Mouse (Mus musculus): ENCODE measurements around the gene Apbb2. TPM values are rescaled to one million over a fixed set of nuclear protein-coding genes. Genes with fewer than 3 reads are reported as not detected.
A peak's percentile ranks its signal among the peaks of the same experiment; 100 is the strongest.

Apbb2 gene
- 10 to 100 TPM; 61.2 to 89.9 (median 81.5) TPM for total RNA-seq (2022)

DNA sequence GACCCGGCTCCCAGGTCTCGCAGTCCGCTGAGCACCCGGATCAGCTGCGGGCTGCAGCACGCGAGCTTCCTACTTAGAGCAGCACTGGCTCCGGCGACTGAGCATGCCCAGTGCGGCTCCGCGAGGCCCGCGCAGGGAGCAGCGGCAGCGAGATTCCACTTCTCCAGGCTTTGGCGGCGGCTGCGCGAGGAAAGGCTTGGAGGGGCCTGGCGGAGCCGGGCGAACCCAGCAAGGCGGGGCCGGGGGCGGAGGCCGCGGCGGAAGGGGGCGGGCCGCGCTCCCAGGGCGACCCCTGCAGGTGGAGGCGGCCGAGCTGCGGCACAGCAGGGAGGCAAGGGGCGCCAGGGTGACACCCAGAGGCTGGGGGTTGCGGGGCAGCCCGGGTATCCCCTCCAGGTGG is at the start of gene Apbb2:
Gene Apbb2 (minus strand): TSS at position 188 of the 400 bp plus-strand sequence.
- peak; percentile 95 for DNase-seq

DNA sequence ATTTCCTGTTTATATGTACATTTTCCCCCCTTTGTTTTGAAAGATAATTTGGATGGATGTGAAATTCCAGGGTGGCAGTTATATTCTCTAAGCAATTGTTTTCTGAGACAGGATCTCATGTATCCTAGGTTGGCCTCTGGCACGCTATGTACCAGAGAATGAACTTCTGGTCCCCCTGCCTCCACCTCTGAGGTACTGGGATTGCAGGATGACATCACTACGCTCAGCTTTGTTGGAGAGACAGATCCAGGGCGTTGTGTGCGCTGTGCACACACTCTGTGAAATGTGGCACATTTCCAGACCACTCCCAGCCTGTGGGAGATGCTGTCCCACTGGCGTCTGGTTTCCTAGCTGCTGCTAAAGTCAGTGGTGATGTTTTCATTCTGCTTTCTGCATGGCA is 35.6 kb upstream of the Apbb2 start:
- peak; percentile 37 for DNase-seq

DNA sequence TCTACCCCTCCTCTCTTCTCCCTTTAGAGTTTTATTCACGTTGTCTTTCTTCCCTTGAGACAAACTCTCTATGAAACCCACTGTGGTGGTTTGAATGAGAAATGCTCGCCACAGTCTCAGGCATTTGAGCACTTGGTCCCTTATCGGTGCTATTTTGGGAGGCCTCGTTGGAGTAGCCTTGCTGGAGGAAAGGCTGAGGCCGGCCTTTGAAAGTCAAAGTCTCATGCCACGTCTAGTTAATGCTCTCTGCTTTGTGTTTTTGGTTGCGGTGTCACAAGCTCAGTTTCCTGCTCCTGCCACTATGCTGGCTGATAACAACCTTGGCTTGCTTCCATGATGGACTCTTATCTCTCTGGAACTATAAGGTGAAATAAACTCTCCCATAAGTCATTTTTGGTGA is 28.9 kb upstream of the Apbb2 start:
- DNase-seq = no peak

DNA sequence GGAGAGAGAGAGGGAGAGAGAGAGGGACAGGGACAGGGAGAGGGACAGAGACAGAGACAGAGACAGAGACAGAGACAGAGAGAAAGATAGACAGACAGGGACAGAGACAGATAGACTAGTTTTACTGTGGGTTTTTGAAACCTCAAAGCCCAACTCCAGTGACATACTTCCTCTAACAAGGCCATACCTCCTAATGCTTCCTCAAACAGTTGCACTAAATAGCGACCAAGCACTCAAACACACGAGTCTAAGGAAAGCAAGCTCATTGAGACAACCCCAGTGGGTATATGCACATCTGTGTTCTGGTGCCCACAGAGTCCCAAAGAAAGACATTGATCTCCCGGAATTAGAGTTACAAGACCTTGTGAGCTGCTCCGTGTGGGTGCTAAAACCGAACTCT is 24.7 kb upstream of the Apbb2 start:
- no peak for DNase-seq

DNA sequence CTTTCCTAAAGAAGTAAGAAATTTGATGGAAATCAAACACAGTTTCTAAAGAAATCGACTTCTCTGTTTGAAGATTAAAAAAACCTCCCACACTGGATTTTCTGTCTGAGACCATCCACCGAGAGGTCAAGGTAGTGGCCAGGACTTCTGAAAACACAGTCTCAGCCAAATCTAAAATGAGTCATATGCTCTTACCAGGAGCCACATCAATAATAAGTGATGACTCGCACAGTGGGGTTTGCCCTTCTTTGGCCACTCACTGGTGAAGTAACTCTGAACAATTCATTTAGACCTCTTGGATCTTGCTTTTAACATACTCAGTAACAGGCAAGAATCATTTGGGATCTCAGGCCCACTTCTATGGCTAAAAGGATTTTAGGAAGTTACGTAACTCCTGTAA is 23.6 kb upstream of the Apbb2 start:
- DNase-seq = peak; percentile 47

DNA sequence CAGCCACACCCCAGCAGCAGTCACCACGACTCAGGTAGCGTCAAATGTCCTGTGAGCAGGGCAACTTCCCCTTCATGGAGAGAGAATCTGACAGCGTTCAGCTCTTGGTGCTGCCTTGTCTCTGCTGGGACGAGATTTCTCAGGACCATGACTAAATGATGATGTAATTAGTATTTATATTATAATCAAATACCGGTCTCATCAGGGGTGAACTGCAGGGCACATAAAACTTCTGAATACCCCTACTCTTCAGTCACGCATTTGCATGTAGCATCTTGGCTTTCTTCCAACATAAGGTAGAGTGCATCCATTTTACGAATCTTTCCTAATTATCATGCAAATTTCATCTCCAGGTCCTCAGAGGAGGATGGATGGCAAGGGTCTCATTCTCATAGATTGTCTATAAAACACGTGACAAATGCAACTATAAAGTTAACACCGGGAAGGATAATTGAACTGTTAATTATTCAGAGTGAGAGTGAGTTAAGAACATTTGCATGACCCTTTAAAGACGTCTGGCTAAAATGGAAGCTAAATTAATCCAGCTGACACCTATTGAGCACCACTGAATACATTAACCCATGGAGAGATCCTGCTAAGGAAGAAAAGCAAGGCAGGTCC is 17.0 kb upstream of the Apbb2 start:
- no peak for DNase-seq

DNA sequence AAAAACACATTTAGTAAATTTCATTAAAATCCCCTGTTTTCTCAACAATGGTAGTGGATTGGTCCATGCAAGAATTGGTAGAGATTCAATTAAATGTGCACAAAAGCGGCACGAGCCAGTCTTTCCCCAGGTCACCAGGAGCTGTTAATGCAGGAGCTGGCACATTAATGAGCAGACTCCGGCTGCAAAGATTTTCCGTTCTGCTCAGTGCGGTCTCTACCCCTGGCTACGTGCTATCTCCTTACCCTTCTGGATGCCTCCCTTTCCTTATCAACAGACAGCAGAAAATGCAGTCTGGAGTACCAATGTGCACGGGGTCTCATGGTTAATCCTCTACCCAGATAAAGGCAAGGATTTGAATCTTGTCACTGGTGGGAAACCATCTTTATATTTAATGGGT is 9.2 kb upstream of the Apbb2 start:
- DNase-seq = no peak

DNA sequence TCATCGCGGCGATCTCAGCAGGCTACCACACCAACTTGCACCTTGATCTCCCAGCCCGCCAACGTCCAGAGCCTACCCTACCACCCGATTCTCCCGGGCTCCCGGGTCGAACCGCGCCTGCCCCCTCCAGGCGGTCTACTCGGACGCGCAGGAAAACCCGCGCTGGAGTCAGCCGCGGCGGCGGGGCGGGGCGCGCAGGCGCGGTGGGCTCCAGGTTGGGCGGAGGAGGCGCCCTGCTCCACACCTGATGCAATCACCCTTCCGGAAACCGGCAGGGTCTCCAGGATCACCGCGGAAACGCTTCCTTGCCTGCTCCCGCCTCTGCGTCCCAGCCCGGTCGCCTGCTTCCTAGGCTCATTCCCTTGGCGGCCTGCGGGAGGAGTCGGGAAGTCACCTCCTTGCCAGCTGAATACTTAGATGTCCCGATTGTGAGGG is 1.6 kb upstream of the Apbb2 start:
- peak; percentile 84 for DNase-seq

DNA sequence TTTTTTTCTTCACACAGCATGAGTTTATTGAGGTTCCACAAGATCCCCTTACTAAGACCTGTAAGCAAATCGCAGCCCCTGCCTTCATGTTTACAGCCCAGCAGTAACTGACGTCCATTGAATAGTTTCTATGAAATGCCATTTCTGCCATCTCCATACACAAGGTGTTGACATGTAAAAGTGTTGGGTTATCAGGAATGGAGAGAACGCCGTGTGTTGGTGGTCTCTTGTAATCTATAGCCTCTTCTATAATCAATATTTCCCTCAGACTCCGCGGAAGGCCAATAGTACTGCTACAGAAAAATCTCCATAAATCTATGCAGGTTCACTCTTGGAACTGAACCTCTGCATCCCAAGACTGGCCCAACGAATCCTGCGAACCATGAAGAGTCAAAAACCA is 1.1 kb upstream of the Apbb2 start:
- no peak for DNase-seq

DNA sequence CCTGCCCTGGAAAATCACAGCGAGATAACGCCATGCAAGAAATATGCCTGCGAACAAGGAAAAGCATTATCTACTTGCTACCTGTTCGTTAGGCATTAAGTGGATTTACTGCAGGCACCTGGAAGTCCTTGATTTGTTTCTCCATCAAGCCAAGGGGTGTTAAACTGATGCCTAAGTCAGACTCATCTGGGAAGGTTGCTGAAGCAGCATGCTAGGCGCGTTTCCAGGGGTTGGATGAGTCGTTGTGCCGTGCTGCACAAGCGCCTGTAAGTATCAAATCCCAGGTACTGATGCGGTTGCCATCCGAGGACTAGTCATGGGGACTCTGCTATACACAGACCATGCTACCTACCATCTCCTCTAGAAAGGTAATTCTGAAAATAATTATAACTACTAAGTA is 611 bp upstream of the Apbb2 start:
- DNase-seq = no peak

DNA sequence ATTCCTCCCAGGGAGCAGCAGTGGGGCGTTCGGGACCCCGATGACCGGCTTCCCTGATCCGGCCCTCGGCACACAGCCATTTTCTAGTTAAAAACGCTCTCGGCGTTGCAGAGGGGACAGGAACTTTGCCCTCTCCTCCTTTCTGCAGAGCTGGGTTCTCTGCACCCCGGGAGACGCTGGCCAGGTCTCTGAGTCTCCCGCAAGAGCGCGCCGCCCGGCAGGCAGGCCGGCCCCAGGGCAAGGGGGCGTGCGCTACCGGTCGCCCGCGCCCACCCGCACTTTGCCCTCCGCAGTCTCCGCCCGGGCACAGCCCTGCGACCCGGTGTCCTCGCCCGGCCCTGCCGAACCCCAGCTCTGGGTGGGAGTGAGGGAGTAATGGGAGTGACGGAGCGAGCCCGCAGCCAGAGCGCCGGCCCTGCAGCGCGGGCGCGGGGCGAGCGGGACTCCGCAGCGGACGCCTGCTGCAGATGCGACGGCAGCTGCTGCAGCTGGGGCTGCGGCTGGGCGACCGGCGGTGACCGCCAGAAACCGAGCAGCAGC is 593 bp downstream of the Apbb2 start:
- DNase-seq = peak; percentile 44

DNA sequence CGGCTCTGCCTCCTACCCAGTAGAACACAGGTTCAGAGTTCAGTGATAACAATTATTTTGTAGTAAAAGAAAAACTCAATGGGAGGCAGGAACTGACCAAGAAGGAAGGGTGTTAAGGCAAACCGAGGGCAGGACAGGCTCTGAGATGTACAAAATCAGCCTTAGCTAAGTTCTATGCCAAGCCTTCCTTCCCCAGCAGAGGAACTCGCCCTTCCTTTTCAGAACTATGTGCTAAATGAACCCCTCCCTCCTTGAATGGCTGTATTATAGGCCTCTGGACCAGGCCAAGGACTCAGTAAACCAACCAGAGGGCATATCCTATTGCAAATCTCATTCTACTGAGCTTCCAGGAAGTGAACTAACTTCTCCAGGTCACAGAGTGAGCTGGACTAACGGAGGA is 3.6 kb downstream of the Apbb2 start:
- no peak for DNase-seq

DNA sequence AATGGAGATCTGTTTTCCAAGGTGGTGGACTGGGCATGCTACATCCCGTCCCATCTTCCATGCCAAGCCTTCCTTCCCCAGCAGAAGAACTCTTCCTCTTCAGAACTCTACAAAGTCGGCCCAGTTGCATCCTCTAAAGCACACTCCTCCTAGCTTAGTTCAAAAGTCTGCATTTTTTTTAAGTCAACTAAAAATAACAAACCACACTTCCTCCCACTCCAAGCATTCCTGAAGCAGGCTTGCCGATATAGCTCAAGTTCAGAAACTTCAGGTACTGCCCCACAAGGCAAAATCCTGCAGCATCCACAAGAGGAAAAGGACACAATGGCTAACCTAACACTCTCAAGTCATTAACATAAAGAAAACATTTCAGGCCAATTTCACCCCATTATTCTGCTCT is 4.9 kb downstream of the Apbb2 start:
- no peak for DNase-seq

DNA sequence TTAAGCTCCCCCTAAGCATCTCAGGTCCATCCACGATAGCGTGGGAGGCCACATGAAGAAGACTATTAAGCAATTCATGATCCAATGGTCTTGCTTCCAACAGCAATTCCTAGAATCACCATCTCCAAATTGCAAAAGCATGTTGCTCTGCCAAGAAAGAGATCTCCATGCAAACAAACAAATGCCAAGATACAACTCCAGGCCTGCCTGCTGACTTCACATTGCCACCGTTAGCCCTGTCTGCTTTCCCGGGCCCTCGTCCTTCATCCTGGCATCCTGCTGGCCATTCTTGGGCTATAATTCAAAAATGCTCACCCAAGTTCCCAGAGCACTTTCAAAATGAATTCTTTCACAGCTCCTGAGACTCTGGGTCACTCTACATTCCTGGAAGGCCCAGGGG is 5.6 kb downstream of the Apbb2 start:
- peak; percentile 47 for DNase-seq

DNA sequence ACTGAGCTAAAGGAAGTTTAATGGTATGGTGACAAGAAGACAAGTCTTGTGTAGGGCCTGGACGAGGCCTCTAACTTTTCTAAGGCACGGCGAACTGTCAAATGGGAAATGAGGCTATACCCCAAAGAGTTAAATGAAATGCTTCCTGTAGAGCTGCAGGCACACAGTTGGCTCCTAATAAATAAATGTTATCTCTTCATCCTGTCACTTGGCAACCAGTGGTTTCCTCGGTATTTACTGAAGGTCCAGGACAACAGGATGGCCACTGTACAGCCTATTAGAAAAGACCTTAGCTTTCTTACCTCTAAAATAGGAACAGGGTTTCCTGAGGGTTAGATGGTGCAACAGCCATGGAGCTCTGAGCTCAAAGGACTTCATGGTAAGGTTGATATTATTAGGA is 6.7 kb downstream of the Apbb2 start:
- DNase-seq = no peak

DNA sequence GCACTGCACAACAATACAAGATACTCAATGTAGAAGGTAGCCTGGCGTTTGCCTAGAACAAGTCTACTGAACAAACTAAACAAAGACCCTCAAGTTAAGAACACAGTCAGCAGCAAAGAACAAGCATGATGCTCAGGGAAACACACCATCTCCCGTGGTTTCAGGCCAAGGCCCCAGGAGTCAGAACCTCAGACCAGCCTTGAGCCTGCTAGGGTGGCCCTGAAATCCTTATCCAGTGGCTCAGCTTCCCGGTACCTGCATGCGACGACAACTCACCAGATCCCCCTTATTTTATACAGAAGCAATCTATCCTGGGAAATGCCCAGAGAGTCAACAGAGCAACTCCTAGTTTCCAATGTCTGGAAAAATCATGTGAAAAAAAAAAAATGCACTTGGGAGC is 7.2 kb downstream of the Apbb2 start:
- DNase-seq = peak; percentile 52

DNA sequence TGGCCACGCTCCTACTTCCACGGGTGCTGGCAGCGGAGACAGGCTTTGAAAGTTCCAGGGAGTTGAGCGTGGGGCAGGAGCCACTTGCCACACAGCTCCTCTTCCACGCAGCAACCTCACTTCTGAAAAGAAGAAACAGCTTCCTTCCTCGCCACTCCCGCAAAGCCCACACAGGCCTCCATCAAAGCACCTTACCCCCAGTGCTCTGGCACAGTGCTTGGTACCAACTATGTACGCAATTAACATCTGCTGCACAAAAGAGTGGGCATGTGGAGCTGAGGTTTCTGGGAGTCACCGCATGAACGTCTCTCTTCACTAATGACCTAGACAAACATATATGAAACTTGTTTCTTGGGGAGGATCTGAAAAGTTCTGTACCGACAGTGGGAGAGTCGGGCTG is 8.3 kb downstream of the Apbb2 start:
- DNase-seq = no peak

DNA sequence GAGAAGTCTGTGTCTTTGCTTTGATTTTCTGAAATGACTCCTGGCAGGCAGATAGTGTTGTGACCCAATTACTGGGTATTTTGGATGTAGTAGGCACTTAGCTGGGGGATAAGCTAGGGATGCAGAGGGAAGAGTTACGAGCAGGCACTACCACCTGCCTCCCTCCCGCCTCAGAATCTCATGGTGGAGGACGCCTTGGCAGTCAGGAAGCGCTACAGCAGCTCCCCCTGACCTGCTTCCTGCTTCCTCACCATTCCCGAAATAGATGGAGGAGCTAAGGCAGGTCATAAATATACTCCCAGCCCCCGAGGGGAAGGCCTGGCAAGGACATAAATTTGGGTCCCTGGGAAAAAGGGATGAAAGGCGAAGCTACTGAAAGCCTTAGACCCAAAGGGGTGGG is 9.3 kb downstream of the Apbb2 start:
- DNase-seq = no peak

DNA sequence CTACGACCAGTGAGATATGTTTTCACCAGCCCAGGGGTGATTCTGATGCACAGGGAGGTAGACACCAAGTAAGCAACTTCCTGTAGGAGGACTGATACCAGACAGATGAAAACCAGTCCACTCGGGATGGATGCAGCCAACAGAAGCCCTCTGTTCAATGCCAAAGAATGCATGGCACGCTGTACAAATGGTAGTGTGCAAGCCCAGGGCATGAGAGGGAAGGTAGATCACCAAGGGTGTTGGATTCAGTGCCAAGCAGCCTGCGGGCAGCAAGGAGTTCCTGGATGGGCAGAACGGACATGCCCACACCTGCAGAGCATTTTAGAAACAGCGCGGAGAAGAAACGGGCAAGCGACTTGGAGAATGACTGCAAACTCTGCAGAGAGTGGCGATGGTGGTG is 10.8 kb downstream of the Apbb2 start:
- no peak for DNase-seq

DNA sequence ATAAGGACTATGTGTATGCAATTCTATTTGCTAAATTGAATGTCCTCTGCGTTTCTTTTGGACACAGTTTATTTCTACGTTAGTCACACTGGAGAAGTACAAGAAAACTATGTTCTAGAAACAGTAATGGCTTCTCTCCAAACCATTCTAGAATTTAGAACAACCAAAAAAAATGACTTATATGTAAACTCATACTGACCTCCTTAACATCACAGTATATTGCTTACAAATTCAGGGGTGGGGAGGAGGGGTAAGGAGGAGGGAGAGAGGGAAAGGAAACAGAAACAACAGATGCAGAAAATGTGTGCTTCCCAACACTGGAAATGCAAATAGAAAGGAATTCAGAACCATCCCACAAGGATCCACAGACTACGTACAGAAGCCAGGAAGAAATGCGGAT is 11.4 kb downstream of the Apbb2 start:
- DNase-seq = no peak

DNA sequence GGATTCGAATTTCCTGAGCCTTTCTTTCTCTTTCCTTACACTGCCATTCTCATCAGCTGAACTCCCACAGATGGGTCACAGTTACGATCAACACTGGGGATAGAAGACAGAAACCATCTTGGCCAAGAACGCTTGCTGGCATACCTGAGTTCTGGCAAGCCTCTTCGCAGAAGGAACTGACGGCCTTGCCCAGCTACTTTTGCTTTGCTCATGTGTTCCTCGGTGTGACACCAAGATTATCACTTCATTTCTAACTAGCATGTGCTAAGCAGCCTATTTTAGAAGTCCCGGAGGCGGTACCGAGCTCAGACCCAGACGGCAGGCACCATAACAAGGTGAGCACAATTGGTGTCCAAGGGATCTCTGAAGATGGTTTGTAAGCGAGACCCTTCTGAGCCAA is 12.9 kb downstream of the Apbb2 start:
- no peak for DNase-seq

DNA sequence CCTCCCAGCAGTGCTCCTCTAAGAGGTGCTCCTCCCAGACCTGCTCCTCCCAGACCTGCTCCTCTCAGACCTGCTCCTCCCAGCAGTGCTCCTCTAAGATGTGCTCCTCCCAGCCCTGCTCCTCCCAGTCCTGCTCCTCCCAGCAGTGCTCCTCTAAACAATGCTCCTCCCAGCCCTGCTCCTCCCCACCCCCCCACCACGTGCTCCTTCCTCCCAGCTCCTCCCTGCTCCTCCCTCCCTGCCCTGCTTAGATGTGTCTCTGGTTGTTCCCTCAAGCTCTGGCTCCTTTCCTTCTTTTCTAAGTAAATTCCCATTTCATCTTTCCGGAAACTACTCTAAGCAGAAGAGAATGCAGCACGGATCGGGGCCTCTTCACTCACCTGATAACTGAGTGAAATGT is 14.2 kb downstream of the Apbb2 start:
- no peak for DNase-seq

DNA sequence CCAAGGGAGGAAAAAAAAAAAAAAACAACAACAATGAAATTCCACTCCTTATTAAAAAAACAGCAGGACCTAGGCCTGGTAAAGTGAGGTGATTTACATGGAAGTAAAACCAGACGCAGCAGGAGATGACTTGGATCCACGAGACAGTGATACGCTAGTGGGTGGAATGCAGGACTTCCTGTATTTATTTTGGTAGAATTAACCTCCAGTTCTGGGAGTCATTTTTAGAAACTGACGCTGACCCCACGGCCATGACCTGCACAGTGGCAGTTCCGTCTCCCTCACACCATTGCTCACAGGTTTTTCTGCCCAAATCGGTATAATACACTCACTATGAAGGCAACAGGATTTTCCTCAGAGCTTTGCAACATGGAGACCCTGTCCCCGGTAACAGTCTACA is 14.8 kb downstream of the Apbb2 start:
- peak; percentile 32 for DNase-seq

DNA sequence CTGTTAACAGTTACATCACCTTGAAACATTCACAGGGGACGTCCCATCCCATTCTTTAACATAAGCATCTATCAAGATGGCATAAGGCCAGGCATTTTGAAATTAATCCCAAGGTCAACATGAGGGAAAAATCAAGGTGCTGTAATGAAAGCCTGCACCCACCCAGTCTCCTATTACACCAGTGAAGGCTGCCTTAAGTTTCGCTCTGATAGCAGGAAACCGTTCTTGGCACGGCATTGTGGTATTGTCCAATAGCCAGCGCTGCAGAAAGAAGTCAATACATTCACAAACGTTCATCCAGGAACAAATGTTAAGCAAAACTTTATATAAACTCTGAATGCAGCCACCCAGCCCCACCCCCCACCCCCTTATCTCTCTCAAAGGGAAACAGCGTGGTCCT is 15.4 kb downstream of the Apbb2 start:
- DNase-seq = no peak

DNA sequence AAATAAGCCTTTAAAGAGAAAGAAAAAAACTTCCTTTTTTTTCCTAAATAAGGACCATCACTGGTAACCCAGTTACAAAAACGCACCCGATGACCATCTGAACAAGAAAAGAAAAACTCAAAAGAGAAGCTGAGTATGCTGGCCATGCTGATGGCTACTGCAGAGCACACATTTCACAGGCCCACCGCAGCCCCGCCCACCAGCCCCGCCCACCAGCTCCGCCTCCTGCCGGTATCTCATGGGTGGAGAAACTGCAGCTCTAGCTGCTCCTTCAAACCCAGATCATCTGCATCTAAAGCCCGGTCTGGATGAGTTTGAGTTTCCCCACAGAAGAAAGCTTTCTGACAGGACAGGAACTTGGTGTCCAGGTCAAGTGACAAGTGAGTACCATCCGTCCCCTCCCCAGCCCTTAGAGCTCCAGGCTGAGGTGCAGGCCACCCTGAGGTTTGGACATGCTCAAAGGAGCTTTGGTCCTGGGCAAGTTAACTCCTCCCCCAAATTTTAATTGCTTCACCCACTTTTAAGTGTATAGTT is 16.2 kb downstream of the Apbb2 start:
- DNase-seq = no peak
